Mouse (Mus musculus) embryo, embryonic 10.5 days (tissue): ENCODE results near the gene Mfsd2a.
"Not testable (repeated sequence)": the region's sequence is repeated elsewhere in the genome, so short reads cannot be mapped to it uniquely, and the experiment has no call there.

Experiments used
- DNase-seq: peaks from one replicate; pipeline ENCODE4 v3.0.0-alpha.2; 2015; ENCODE audit warnings: low spot score

The Mfsd2a gene

GRCm38 (mm10) chr4:122961100-122961567, at the start of gene Mfsd2a:
Gene Mfsd2a (minus strand): TSS chr4:122961188.
- DNase-seq = peak; percentile 89

GRCm38 (mm10) chr4:123005054-123005966, 44.3 kb upstream of the Mfsd2a start:
- DNase-seq = peak; percentile 58

GRCm38 (mm10) chr4:123000617-123001342, 39.8 kb upstream of the Mfsd2a start:
- DNase-seq = no peak

- DNase-seq = no peak
Observed at GRCm38 (mm10) chr4:123000130-123000529, 39.1 kb upstream of the Mfsd2a start.

- peak; percentile 86 for DNase-seq
Observed at GRCm38 (mm10) chr4:122999263-122999691, 38.3 kb upstream of the Mfsd2a start.

GRCm38 (mm10) chr4:122998537-122999262, 37.7 kb upstream of the Mfsd2a start:
- DNase-seq = peak; percentile 94

- DNase-seq = peak; percentile 87
Observed at GRCm38 (mm10) chr4:122996618-122997381, 35.8 kb upstream of the Mfsd2a start.

GRCm38 (mm10) chr4:122996221-122996617, 35.2 kb upstream of the Mfsd2a start:
- DNase-seq = no peak

GRCm38 (mm10) chr4:122995404-122996220, 34.6 kb upstream of the Mfsd2a start, which contains the start of gene Mycl:
Gene Mycl (plus strand): TSS chr4:122995652.
- peak; percentile 95 for DNase-seq

- no peak for DNase-seq
Observed at GRCm38 (mm10) chr4:122992276-122992675, 31.3 kb upstream of the Mfsd2a start.

GRCm38 (mm10) chr4:122991177-122991576, 30.2 kb upstream of the Mfsd2a start:
- DNase-seq = no peak

- not testable (repeated sequence) for DNase-seq
Observed at GRCm38 (mm10) chr4:122988004-122988403, 27.0 kb upstream of the Mfsd2a start.

- DNase-seq = no peak
Observed at GRCm38 (mm10) chr4:122987421-122987820, 26.4 kb upstream of the Mfsd2a start.

- DNase-seq = peak; percentile 81
Observed at GRCm38 (mm10) chr4:122985110-122985509, 24.1 kb upstream of the Mfsd2a start.

GRCm38 (mm10) chr4:122983486-122984261, 22.7 kb upstream of the Mfsd2a start:
- no peak for DNase-seq

- DNase-seq = no peak
Observed at GRCm38 (mm10) chr4:122982537-122982936, 21.5 kb upstream of the Mfsd2a start.

GRCm38 (mm10) chr4:122981930-122982329, 20.9 kb upstream of the Mfsd2a start:
- DNase-seq = no peak

- no peak for DNase-seq
Observed at GRCm38 (mm10) chr4:122981238-122981637, 20.2 kb upstream of the Mfsd2a start.

GRCm38 (mm10) chr4:122980684-122981083, 19.7 kb upstream of the Mfsd2a start:
- no peak for DNase-seq

- DNase-seq = no peak
Observed at GRCm38 (mm10) chr4:122979826-122980225, 18.8 kb upstream of the Mfsd2a start.
